Mouse (Mus musculus): ENCODE measurements around the gene I830077J02Rik.

DNA sequence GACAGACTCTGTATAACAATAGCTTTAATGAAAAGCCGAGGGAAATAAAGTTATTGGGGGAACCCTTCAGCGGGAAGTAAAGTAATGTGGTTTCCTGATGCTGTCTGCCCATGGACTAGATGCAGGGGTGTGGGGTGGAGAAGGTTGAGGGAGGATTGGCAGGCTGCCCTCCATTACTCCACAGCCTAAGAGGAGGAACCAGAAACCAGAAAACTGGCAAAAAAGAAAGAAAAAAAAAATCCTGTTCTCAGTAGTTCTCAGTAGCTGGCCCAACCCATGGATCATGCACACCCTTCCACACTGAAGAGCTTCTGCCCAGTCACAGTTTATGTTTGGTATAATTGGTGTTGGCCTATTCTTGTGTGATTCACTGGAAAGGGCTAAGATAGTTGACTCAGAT is 34.1 kb downstream of the I830077J02Rik start:
- TF ChIP-seq GATA1 (IDR thresholded peaks at IDR 0.05; ENCODE audit: borderline replicate concordance, low read length), result no peak
- TF ChIP-seq FLI1 (IDR thresholded peaks at IDR 0.05; ENCODE audit: low read length), result no peak

Data from megakaryocyte, embryonic 14.5 days (primary cell).